Mouse (Mus musculus) retina, adult 2 months (tissue): ENCODE data around the gene Utp11.
A peak's percentile ranks its signal among the peaks of the same experiment; 100 is the strongest.

ENCODE experiments used
- DNase-seq: peaks from one replicate; pipeline ENCODE4 v3.0.0-alpha.2; 2012; ENCODE audit warnings: low read depth, low spot score

Gene Utp11

GRCm38 (mm10) chr4:124672347-124673320, 20.8 kb downstream of the Utp11 start:
- no peak for DNase-seq

GRCm38 (mm10) chr4:124671583-124671982, 21.8 kb downstream of the Utp11 start:
- DNase-seq = no peak

GRCm38 (mm10) chr4:124670232-124670631, 23.2 kb downstream of the Utp11 start:
- DNase-seq = no peak

GRCm38 (mm10) chr4:124668078-124668477, 25.3 kb downstream of the Utp11 start:
- DNase-seq = no peak

GRCm38 (mm10) chr4:124667476-124668033, 25.8 kb downstream of the Utp11 start:
- no peak for DNase-seq

GRCm38 (mm10) chr4:124664604-124665003, 28.8 kb downstream of the Utp11 start:
- DNase-seq = no peak

- no peak for DNase-seq
Observed at GRCm38 (mm10) chr4:124664185-124664584, 29.2 kb downstream of the Utp11 start.

- no peak for DNase-seq
Observed at GRCm38 (mm10) chr4:124663034-124663433, 30.4 kb downstream of the Utp11 start.

- no peak for DNase-seq
Observed at GRCm38 (mm10) chr4:124660603-124661002, 32.8 kb downstream of the Utp11 start.

- DNase-seq = no peak
Observed at GRCm38 (mm10) chr4:124659251-124660217, 33.9 kb downstream of the Utp11 start.

GRCm38 (mm10) chr4:124658412-124658851, 35.0 kb downstream of the Utp11 start:
- no peak for DNase-seq

GRCm38 (mm10) chr4:124657781-124658180, 35.6 kb downstream of the Utp11 start:
- no peak for DNase-seq

- DNase-seq = peak; percentile 34
Observed at GRCm38 (mm10) chr4:124656854-124657650, 36.3 kb downstream of the Utp11 start.

GRCm38 (mm10) chr4:124656518-124656853, 36.9 kb downstream of the Utp11 start, which contains the start of gene Pou3f1:
Gene Pou3f1 (plus strand): TSS chr4:124656807.
- no peak for DNase-seq

GRCm38 (mm10) chr4:124652886-124653285, 40.5 kb downstream of the Utp11 start:
- no peak for DNase-seq

GRCm38 (mm10) chr4:124647909-124648308, 45.5 kb downstream of the Utp11 start:
- no peak for DNase-seq

GRCm38 (mm10) chr4:124646591-124646990, 46.8 kb downstream of the Utp11 start:
- no peak for DNase-seq

GRCm38 (mm10) chr4:124644974-124645433, 48.4 kb downstream of the Utp11 start:
- DNase-seq = no peak

GRCm38 (mm10) chr4:124643859-124644258, 49.5 kb downstream of the Utp11 start:
- DNase-seq = no peak

- no peak for DNase-seq
Observed at GRCm38 (mm10) chr4:124639715-124640114, 53.7 kb downstream of the Utp11 start.

GRCm38 (mm10) chr4:124633281-124633680, 60.1 kb downstream of the Utp11 start:
- no peak for DNase-seq
